Mouse (Mus musculus) C2C12 (cell line): ENCODE results near the gene Arhgap28.

ENCODE experiments used
- CTCF ChIP-seq: IDR thresholded peaks from one replicate; pipeline ENCODE4 v1.5.1; 2011; ENCODE audit not compliant: control insufficient read depth, insufficient read depth, insufficient read length
- FOSL1 ChIP-seq: IDR thresholded peaks from one replicate; pipeline ENCODE4 v1.8.0; 2011; ENCODE audit warnings: mild to moderate bottlenecking, low read length; ENCODE audit not compliant: poor library complexity, insufficient read depth, severe bottlenecking
- USF1 ChIP-seq: IDR thresholded peaks from one replicate; pipeline ENCODE4 v1.6.1; 2011; ENCODE audit warnings: low read depth, mild to moderate bottlenecking, control low read depth, moderate library complexity

DNA sequence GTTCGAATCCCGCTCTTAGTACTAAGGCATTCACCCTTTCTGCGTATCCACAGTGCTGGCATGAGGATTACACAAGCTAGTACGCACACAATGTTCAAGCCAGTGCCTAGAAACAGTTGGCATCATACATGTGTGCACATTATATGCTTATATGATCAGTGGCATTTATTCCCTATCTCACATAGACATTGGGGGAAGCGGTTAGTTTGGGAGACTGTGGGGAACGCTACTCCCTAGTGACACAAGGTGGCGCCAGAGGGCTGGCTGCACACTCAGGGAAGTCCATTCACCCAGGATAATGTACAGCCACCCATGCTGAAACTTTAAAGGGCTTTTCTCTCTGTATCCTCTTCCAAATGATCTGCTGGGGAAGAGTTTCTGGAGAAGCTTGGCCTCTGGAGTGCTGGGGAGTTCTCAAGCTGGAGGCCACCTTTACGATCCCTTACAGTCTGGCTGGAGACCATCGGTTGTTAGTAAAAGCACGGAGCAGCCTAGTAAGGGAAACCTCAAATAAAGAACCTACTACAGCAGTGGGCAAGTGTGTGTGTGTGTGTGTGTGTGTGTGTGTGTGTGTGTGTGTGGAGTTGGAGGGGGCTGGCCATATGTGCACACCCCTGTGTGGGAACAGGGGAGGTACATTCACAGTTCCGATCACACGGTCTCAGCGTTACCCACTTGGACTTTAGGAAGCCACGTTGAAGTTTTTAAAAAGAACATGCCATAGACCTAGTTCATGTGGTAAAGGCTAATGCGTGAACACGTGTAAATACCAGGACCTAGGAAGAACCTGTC, 142.0 kb downstream of the Arhgap28 start:
- TF ChIP-seq CTCF (peak; percentile 88), FOSL1 (no peak), USF1 (no peak)
